Comparison of ENCODE assay signal across 12 mouse cellular contexts in genomic region chr5:46791051-46791450, GRCm38 (mm10).
DNase-seq lines count a peak whose midpoint lies in the region; ATAC-seq and TF ChIP-seq lines count a peak whose summit lies in the region.
"Had no signal": no experiment of that assay in that cellular context is flagged by ENCODE, and none has a peak within 500 bp of the region (broad histone marks: within the 10 kb centered on the region; RNA-seq: fewer than 3 reads in every experiment).

No protein-coding gene starts in this region.

- no peak for DNase-seq in heart, postnatal 36 days
- DNase-seq in lung, adult 18-20 months, result no peak
- DNase-seq in thymus, postnatal 14 days, result no peak
- no peak for DNase-seq in layer of hippocampus, adult 2 months (ENCODE audit: low spot score in 2 of 2)
- DNase-seq: gastrocnemius, postnatal 14 days; thymus, adult 2 months had no signal

- H3K9ac ChIP-seq in heart, embryonic 16.5 days (ENCODE audit: low read length), result no peak overlapping the region
- H3K9ac ChIP-seq in lung, embryonic 16.5 days (ENCODE audit: low read length), result no peak overlapping the region
- H3K9ac ChIP-seq in forebrain, embryonic 16.5 days (replicated peaks; ENCODE audit: low read depth, low read length), result no peak overlapping the region
- H3K9ac ChIP-seq in stomach, embryonic 16.5 days (ENCODE audit: low read length), result no peak overlapping the region
- H3K9ac ChIP-seq: liver, embryonic 15.5 days had no signal

- 23% methylated on average over 3 of the region's 3 CpGs for WGBS in heart, embryonic 16.5 days
- 17% methylated on average over 3 of the region's 3 CpGs for WGBS in lung, embryonic 16.5 days
- WGBS in forebrain, embryonic 16.5 days, result 15% methylated on average over 3 of the region's 3 CpGs
- 34% methylated on average over 3 of the region's 3 CpGs for WGBS in stomach, embryonic 16.5 days

- H3K36me3 ChIP-seq in heart, embryonic 16.5 days (ENCODE audit: control insufficient read depth, insufficient read depth), result no peaks in the 10 kb centered on the region
- no peaks in the 10 kb centered on the region for H3K36me3 ChIP-seq in lung, embryonic 16.5 days (ENCODE audit: control insufficient read depth, insufficient read depth, low read length)
- no peaks in the 10 kb centered on the region for H3K36me3 ChIP-seq in forebrain, embryonic 16.5 days (ENCODE audit: control insufficient read depth, insufficient read depth)
- H3K36me3 ChIP-seq in stomach, embryonic 16.5 days (ENCODE audit: control insufficient read depth, insufficient read depth, low read length), result no peaks in the 10 kb centered on the region
- H3K36me3 ChIP-seq: liver, embryonic 15.5 days had no signal

- TF ChIP-seq CTCF in layer of hippocampus, adult 2 months (conservative IDR thresholded peaks at IDR 0.05), result no peak

- no peak overlapping the region for H3K4me2 ChIP-seq in heart, embryonic 16.5 days (ENCODE audit: low read depth, low read length)
- H3K4me2 ChIP-seq in lung, embryonic 16.5 days (ENCODE audit: low read depth, low read length), result no peak overlapping the region
- H3K4me2 ChIP-seq in forebrain, embryonic 16.5 days (ENCODE audit: low read length), result no peak overlapping the region
- no peak overlapping the region for H3K4me2 ChIP-seq in stomach, embryonic 16.5 days (ENCODE audit: low read depth, low read length)
- H3K4me2 ChIP-seq: liver, embryonic 15.5 days had no signal

- intact Hi-C loops in heart, postnatal 36 days (cut with DNase I), result no loop called here

- H3K4me1 ChIP-seq in heart, embryonic 16.5 days (ENCODE audit: control insufficient read depth, insufficient read depth, low read length), result peaks cover 10% of the 10 kb centered on the region
- peaks cover 3% of the 10 kb centered on the region; the same call in 1 of the 2 replicates for H3K4me1 ChIP-seq in lung, embryonic 16.5 days (replicated peaks; ENCODE audit: control insufficient read depth, insufficient read depth, low read length)
- 0 out of 2 replicates have a peak, but pooled peaks cover 4% of the 10 kb centered on the region for H3K4me1 ChIP-seq in forebrain, embryonic 16.5 days (replicated peaks; ENCODE audit: control insufficient read depth, insufficient read depth, low read length)
- H3K4me1 ChIP-seq in stomach, embryonic 16.5 days (ENCODE audit: control insufficient read depth, insufficient read depth, low read length), result no peaks in the 10 kb centered on the region
- H3K4me1 ChIP-seq: liver, embryonic 15.5 days had no signal

- H3K9me3 ChIP-seq in heart, embryonic 16.5 days (replicated peaks; ENCODE audit: control insufficient read depth, low read length), result no peaks in the 10 kb centered on the region
- H3K9me3 ChIP-seq in lung, embryonic 16.5 days (ENCODE audit: control insufficient read depth, low read length), result no peaks in the 10 kb centered on the region
- H3K9me3 ChIP-seq in forebrain, embryonic 16.5 days (ENCODE audit: control insufficient read depth, low read length), result no peaks in the 10 kb centered on the region
- no peaks in the 10 kb centered on the region for H3K9me3 ChIP-seq in stomach, embryonic 16.5 days (replicated peaks; ENCODE audit: control insufficient read depth, low read length)
- H3K9me3 ChIP-seq: liver, embryonic 15.5 days had no signal

- ATAC-seq in heart, embryonic 16.5 days (replicated peaks; ENCODE audit: extremely low read depth, insufficient read depth, low FRiP score), result 0 out of 2 replicates have a peak, but pooled peaks have one; percentile 49
- peak; percentile 88 for ATAC-seq in lung, embryonic 16.5 days (ENCODE audit: low read depth)
- ATAC-seq in forebrain, embryonic 16.5 days, result peak; percentile 75
- peak; percentile 61 for ATAC-seq in stomach, embryonic 16.5 days (ENCODE audit: insufficient read depth, low FRiP score)

- no peak overlapping the region for H3K4me3 ChIP-seq in heart, embryonic 16.5 days (ENCODE audit: low read length)
- no peak overlapping the region for H3K4me3 ChIP-seq in lung, embryonic 16.5 days (ENCODE audit: low read length)
- H3K4me3 ChIP-seq in forebrain, embryonic 16.5 days (replicated peaks; ENCODE audit: low read length), result no peak overlapping the region
- no peak overlapping the region for H3K4me3 ChIP-seq in stomach, embryonic 16.5 days (replicated peaks; ENCODE audit: low read length)
- no peak overlapping the region for H3K4me3 ChIP-seq in layer of hippocampus, adult 2 months
- H3K4me3 ChIP-seq: liver, embryonic 15.5 days had no signal

- H3K27ac ChIP-seq in heart, embryonic 16.5 days (ENCODE audit: low read length), result peak overlapping the region; percentile 70
- peak overlapping the region; percentile 70 for H3K27ac ChIP-seq in lung, embryonic 16.5 days (ENCODE audit: low read length)
- peak overlapping the region; percentile 37; the same call in 1 of the 2 replicates for H3K27ac ChIP-seq in forebrain, embryonic 16.5 days (ENCODE audit: low read length)
- H3K27ac ChIP-seq in stomach, embryonic 16.5 days (ENCODE audit: low read length), result 0 out of 2 replicates have a peak overlapping the region, but pooled peaks have one; percentile 35
- H3K27ac ChIP-seq in layer of hippocampus, adult 2 months, result no peak overlapping the region
- H3K27ac ChIP-seq: liver, embryonic 15.5 days had no signal

- H3K27me3 ChIP-seq in heart, embryonic 16.5 days (ENCODE audit: control insufficient read depth, insufficient read depth, low read length), result no peaks in the 10 kb centered on the region
- no peaks in the 10 kb centered on the region for H3K27me3 ChIP-seq in lung, embryonic 16.5 days (ENCODE audit: control insufficient read depth, insufficient read depth, low read depth, low read length)
- H3K27me3 ChIP-seq in forebrain, embryonic 16.5 days (replicated peaks; ENCODE audit: control insufficient read depth, insufficient read depth, low read length), result no peaks in the 10 kb centered on the region
- H3K27me3 ChIP-seq in stomach, embryonic 16.5 days (ENCODE audit: control insufficient read depth, insufficient read depth, low read length), result no peaks in the 10 kb centered on the region
- H3K27me3 ChIP-seq: CH12.LX; liver, embryonic 15.5 days had no signal
